Mouse (Mus musculus) stomach, postnatal 0 days (tissue): Measurements from ENCODE around the gene Fgf13. TPM values are rescaled to one million over a fixed set of nuclear protein-coding genes. Genes with fewer than 3 reads are reported as not detected.

Experiments used
- ATAC-seq: fragments of 200-750 bp; cut with Nextera tagmentation; 2 replicates; pipeline ENCODE4 v1.8.0; 2017; ENCODE audit not compliant: low FRiP score, low TSS enrichment
- DNase-seq: peaks from one replicate; pipeline ENCODE4 v3.0.0-alpha.2; 2016; ENCODE audit warnings: low spot score
- H3K27ac ChIP-seq: fragments of 300-500 bp; sonication (generic); replicated peaks from 2 replicates; pipeline ENCODE4 v1.5.1; 2014; ENCODE audit warnings: mild to moderate bottlenecking, control low read depth
- H3K27me3 ChIP-seq: fragments of 300-500 bp; sonication (generic); 2 replicates; pipeline ENCODE4 v1.6.1; 2014; ENCODE audit warnings: low read length; ENCODE audit not compliant: control insufficient read depth, insufficient read depth
- H3K36me3 ChIP-seq: fragments of 300-500 bp; sonication (generic); 2 replicates; pipeline ENCODE4 v1.6.1; 2014; ENCODE audit warnings: low read length, mixed read lengths; ENCODE audit not compliant: control insufficient read depth, insufficient read depth
- H3K4me1 ChIP-seq: fragments of 300-500 bp; sonication (generic); replicated peaks from 2 replicates; pipeline ENCODE4 v1.6.1; 2014; ENCODE audit warnings: antibody characterized with exemption; ENCODE audit not compliant: control insufficient read depth, insufficient read depth
- H3K4me2 ChIP-seq: fragments of 300-500 bp; sonication (generic); replicated peaks from 2 replicates; pipeline ENCODE4 v1.6.1; 2014; ENCODE audit warnings: low read depth, mild to moderate bottlenecking, control low read depth, moderate library complexity
- H3K4me3 ChIP-seq: fragments of 300-500 bp; sonication (generic); 2 replicates; pipeline ENCODE4 v1.5.1; 2014; ENCODE audit warnings: low read depth, low read length, control low read depth
- H3K9ac ChIP-seq: fragments of 300-500 bp; sonication (generic); 2 replicates; pipeline ENCODE4 v1.6.1; 2014; ENCODE audit warnings: mild to moderate bottlenecking, low read length, control low read depth, mixed read lengths
- H3K9me3 ChIP-seq: fragments of 300-500 bp; sonication (generic); 2 replicates; pipeline ENCODE4 v1.6.1; 2016; ENCODE audit warnings: low read length; ENCODE audit not compliant: control insufficient read depth
- CTCF ChIP-seq: IDR thresholded peaks from 2 replicates; pipeline ENCODE4 v1.5.1; 2016; ENCODE audit warnings: antibody characterized with exemption, low read depth, mild to moderate bottlenecking, moderate library complexity
- EP300 ChIP-seq: optimal IDR thresholded peaks from 2 replicates; pipeline ENCODE3; 2016; ENCODE audit warnings: antibody characterized with exemption
- WGBS: fragments of 180-500 bp; shearing (Covaris S2); extraction: QIAGEN DNeasy Blood & Tissue Kit; methylation state at CpG from one replicate; pipeline ENCODE4 v1.1.7; 2014; 5-methylcytosine and 5-hydroxymethylcytosine counted together
- microRNA counts: library from miRNA; unstranded; fragments of <30 nt; microRNA quantifications from one replicate; lab custom pipeline; 2015
- microRNA-seq: library from miRNA; unstranded; fragments of <30 nt; microRNA quantifications from one replicate; pipeline ENCODE4, GENCODE M21; 2016
- polyA plus RNA-seq: library from polyadenylated mRNA; unstranded; fragments of >200 nt; fragmentation: Nextera tagmentation; extraction: Ambion mirVana; gene quantifications from 2 replicates; pipeline ENCODE4 v1.2.1, GENCODE M21; 2015

Gene Fgf13
- polyA plus RNA-seq, 1 experiment from 2014 or later = 11.6 TPM

GRCm38 (mm10) chrX:59085928-59086327, 481.9 kb downstream of the Fgf13 start:
- Histone ChIP-seq H3K27ac (no peak overlapping the region), H3K36me3 (no peaks in the 10 kb centered on the region), H3K9me3 (no peaks in the 10 kb centered on the region), H3K27me3 (no peaks in the 10 kb centered on the region), H3K9ac (no peak overlapping the region), H3K4me1 (no peaks in the 10 kb centered on the region), H3K4me2 (no peak overlapping the region), H3K4me3 (no peak overlapping the region)
- ATAC-seq (no peak), DNase-seq (no peak)
- no peak for TF ChIP-seq CTCF
- no peak for TF ChIP-seq EP300
- 93% methylated on average over 3 of the region's 3 CpGs for WGBS

GRCm38 (mm10) chrX:59080427-59080826, 487.4 kb downstream of the Fgf13 start:
- Histone ChIP-seq H3K4me3 (no peak overlapping the region), H3K9me3 (no peaks in the 10 kb centered on the region), H3K27ac (no peak overlapping the region), H3K4me2 (no peak overlapping the region), H3K4me1 (no peaks in the 10 kb centered on the region), H3K36me3 (no peaks in the 10 kb centered on the region), H3K9ac (no peak overlapping the region), H3K27me3 (no peaks in the 10 kb centered on the region)
- TF ChIP-seq EP300 = no peak
- TF ChIP-seq CTCF = no peak
- ATAC-seq (no peak), DNase-seq (no peak)

GRCm38 (mm10) chrX:59072083-59072482, 495.8 kb downstream of the Fgf13 start:
- Histone ChIP-seq H3K4me1 (no peaks in the 10 kb centered on the region), H3K27ac (no peak overlapping the region), H3K27me3 (no peaks in the 10 kb centered on the region), H3K9me3 (no peaks in the 10 kb centered on the region), H3K4me3 (no peak overlapping the region), H3K9ac (no peak overlapping the region), H3K4me2 (no peak overlapping the region), H3K36me3 (no peaks in the 10 kb centered on the region)
- WGBS = 77% methylated on average over 3 of the region's 3 CpGs
- TF ChIP-seq CTCF (no peak), EP300 (no peak)
- no peak for ATAC-seq
- no peak for DNase-seq

GRCm38 (mm10) chrX:59063157-59063556, 504.7 kb downstream of the Fgf13 start:
- WGBS = 73% methylated on average over 4 of the region's 4 CpGs
- no peak for ATAC-seq

GRCm38 (mm10) chrX:59034969-59035368, 532.9 kb downstream of the Fgf13 start:
- TF ChIP-seq CTCF (no peak), EP300 (no peak)
- no peak for ATAC-seq
- 50% methylated on average over 1 of the region's 1 CpGs for WGBS

More at GRCm38 (mm10) chrX:59063157-59063556, 504.7 kb downstream of the Fgf13 start:
- Histone ChIP-seq H3K9ac (no peak overlapping the region), H3K9me3 (no peaks in the 10 kb centered on the region), H3K4me1 (no peaks in the 10 kb centered on the region), H3K4me3 (no peak overlapping the region), H3K27me3 (no peaks in the 10 kb centered on the region), H3K36me3 (no peaks in the 10 kb centered on the region), H3K4me2 (no peak overlapping the region), H3K27ac (no peak overlapping the region)
- no peak for DNase-seq
- TF ChIP-seq EP300 = no peak
- no peak for TF ChIP-seq CTCF

More at GRCm38 (mm10) chrX:59034969-59035368, 532.9 kb downstream of the Fgf13 start:
- no peak overlapping the region for H3K4me2 ChIP-seq
- no peaks in the 10 kb centered on the region for H3K36me3 ChIP-seq
- H3K27ac ChIP-seq = no peak overlapping the region
- H3K9me3 ChIP-seq = no peaks in the 10 kb centered on the region
- no peak overlapping the region for H3K9ac ChIP-seq
- no peaks in the 10 kb centered on the region for H3K4me1 ChIP-seq
- H3K27me3 ChIP-seq = no peaks in the 10 kb centered on the region
- DNase-seq = no peak
- no peak overlapping the region for H3K4me3 ChIP-seq

MicroRNA genes within 50 kb of the gene (microRNA counts, 519-probe panel; counts per million panel counts)
- microRNA mmu-miR-504 (lab: Ali Mortazavi, UCI) = not detected

Small RNA genes within 50 kb of the gene (microRNA-seq; reads per million reads assigned to microRNA genes)
- 2.9 reads per million for gene Mir504
